Mouse (Mus musculus) monocyte, adult 2 months (primary cell): ENCODE results near the gene Psmb5.
"Not testable (repeated sequence)": the region's sequence is repeated elsewhere in the genome, so short reads cannot be mapped to it uniquely, and the experiment has no call there.

Source experiments
- DNase-seq, 2 experiments: peaks; one replicate each; pipeline ENCODE4 v3.0.0; 2022; ENCODE audit warnings: low spot score in 2 of 2, low read depth in 1 of 2

Gene Psmb5

DNA sequence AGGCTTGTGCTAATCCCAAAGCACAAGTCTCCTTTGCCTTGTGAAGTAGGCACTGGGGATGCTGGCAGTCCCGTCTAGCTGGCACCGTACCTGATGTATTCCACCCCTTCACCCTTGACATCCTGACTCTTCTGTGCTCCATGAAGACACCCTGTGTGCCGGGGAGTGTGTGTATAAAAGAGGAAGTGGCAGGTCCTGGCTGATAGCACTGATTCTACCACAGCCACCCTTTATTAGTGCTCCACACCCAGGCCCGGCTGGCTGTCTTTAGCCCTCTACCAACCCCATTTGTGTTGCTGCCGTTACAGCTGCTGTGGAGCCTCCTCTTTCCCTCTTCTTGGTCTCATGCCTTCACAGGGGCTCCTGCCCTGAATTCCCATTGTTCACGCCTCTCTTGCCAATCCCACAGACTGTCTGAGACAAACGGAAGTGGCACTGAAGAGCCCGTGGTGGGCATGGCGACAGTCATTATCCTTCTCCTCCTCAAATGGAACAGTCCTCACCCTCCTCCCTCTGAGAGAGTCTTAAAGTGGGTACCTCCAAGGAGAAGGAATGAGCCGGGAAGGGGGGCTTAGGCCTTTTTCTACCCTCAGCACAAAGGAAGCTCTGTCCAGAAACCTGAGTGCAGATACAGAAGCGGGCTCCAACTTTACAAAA is 12.9 kb upstream of the Psmb5 start:
- DNase-seq, result no peak

DNA sequence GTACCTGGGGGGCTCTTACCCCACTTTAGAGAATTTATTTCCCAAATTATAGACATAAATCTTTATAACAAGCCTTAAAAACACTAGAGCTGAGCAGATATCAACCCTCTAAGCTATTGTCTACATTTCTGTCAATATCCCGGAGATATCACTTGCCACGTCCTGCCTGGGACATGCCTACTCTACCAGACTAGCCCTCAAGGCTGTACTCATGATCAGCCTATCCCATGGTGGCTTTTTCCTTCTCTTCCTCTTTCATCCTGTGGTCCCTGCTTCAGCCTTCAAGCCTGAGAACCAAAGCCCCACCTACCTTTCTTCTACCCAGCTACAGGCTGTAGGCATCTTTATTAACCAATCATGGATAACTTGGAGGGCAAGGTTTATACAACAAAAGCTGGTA is 12.0 kb upstream of the Psmb5 start:
- DNase-seq, result no peak

DNA sequence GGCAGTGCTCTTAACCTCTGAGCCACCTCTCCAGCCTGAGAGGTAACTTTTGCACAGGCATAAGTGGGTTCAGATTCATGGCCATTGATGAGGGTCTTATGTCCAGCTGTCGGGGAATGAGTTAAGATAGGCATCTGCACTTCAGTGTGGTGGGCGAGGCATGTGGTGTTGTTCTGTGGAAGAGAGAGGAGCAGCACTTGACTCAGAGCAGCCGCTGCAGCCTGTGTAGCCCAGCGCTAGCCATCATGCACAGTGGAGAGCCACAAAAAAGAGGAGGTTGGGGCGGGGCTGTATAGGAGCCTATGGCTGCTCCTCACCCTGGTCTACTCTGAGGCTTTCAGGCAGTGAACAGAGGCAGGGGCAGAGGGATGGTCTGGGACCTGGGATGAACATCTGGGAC is 10.3 kb upstream of the Psmb5 start:
- DNase-seq, result no peak

- no peak for DNase-seq
These were observed 7.2 kb upstream of the Psmb5 start for GRCm38 (mm10) chr14:54624976-54625375.

GRCm38 (mm10) chr14:54623334-54623733 is 5.5 kb upstream of the Psmb5 start:
- no peak for DNase-seq

- no peak for DNase-seq
These were observed 3.3 kb upstream of the Psmb5 start, which contains the start of gene Psmb11 for GRCm38 (mm10) chr14:54621133-54621532. Gene Psmb11 (plus strand): TSS chr14:54621433.

GRCm38 (mm10) chr14:54617152-54617896 is 498 bp downstream of the Psmb5 start:
- DNase-seq, result no peak

DNA sequence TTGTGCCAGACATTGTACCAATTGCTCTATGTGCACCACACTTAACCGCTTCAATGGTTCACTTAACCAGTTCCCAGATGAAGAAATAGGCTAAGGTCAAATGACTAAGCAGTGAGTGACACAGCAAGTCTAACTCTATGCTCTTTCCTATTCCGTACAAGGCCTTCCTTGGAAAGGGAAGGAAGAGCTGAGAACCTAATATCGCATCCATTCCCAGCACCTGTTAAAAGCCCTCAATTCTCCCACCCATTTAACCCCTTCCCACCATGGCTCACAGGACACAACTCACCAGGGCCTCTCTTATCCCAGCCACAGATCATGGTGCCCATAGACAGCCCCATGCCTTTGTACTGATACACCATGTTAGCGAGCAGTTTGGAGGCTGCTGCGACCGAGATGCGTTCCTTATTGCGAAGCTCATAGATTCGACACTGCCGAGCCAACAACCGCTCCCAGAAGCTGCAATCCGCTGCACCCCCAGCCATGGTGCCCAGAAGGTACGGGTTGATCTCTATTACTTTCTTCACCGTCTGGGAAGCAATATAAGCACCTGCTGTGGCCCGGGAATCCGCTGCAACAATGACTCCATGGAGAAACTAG is 1.5 kb downstream of the Psmb5 start:
- DNase-seq, result no peak

DNA sequence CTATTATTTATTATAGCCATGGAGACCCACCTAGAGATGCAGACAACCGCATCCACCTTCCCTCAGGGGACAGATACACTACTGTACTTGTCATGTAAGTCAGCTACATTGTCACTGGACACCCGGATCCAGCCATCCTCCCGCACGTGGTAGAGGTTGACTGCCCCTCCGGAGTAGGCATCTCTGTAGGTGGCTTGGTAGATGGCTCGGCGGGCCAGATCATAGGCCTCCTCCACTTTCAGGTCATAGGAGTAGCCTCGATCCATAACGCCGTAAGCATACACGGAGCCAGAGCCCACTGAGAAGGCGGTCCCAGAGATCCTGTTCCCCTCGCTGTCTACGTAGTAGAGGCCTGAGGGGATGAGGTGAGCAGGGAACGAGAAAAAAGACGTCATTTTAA is 3.7 kb downstream of the Psmb5 start:
- DNase-seq, result not testable (repeated sequence)

GRCm38 (mm10) chr14:54610648-54611047 is 7.2 kb downstream of the Psmb5 start:
- no peak for DNase-seq

- no peak for DNase-seq
These were observed 7.9 kb downstream of the Psmb5 start for GRCm38 (mm10) chr14:54609962-54610361.

- no peak for DNase-seq
These were observed 8.6 kb downstream of the Psmb5 start for GRCm38 (mm10) chr14:54609245-54609644.

DNA sequence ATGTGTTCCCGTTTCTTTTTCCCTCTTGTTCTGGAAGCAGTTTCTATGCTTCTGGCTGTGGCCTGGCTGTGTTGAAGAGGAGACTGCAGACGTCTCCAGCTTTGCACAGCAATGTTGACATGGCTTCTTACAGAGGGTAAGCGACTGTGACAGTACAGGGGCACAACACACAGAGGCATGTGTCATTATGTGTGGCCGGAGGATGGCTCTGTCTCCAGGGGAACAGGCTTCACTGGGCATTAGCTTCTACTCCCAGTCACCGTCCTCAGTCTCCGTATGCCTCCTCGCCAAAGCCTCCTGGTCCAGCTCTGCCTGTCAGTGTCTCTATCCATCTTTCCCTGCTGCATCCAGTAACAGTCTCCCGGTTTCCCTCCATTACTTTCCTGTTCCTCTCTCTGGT is 10.6 kb downstream of the Psmb5 start:
- no peak for DNase-seq

GRCm38 (mm10) chr14:54605752-54606321 is 12.0 kb downstream of the Psmb5 start, which contains the start of gene 4931414P19Rik:
Gene 4931414P19Rik (minus strand): TSS chr14:54605993.
- DNase-seq, result peak in 1 of 2 experiments; percentile 27

- no peak for DNase-seq
These were observed 14.1 kb downstream of the Psmb5 start for GRCm38 (mm10) chr14:54603686-54604085.

DNA sequence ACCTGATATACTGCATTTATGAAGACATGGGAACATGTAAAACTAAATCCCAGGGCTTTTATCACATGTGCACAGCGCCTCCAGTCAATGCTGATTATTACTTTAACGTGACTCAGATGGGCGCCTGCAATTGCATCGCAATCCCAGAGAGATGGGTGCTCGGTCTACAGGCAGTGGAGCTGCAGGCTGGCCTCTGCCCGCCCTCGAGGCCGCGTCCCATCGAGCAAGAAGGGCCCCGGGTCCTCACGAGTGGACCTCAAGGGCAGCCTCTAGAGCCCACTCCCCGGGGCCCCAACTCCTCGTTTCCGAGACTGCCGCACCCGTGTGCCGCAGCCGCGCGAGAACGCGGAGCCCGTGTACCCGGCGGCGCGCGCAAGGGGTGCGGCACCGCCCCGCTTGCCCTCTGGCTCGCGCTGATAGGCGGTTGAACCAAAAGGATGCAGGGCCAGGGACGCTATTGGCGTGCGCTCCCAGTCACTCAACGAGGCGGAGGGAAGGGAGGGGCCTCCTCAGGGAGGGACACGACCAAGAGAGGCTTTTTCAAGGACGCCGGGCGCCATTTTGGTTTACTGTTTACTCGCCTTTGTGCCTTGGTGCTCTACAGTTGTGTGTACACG is 14.7 kb downstream of the Psmb5 start:
- DNase-seq, result peak; percentile 86 to 90

GRCm38 (mm10) chr14:54602613-54603012 is 15.2 kb downstream of the Psmb5 start:
- no peak for DNase-seq

- DNase-seq, result no peak
These were observed 16.2 kb downstream of the Psmb5 start for GRCm38 (mm10) chr14:54601601-54602000.

DNA sequence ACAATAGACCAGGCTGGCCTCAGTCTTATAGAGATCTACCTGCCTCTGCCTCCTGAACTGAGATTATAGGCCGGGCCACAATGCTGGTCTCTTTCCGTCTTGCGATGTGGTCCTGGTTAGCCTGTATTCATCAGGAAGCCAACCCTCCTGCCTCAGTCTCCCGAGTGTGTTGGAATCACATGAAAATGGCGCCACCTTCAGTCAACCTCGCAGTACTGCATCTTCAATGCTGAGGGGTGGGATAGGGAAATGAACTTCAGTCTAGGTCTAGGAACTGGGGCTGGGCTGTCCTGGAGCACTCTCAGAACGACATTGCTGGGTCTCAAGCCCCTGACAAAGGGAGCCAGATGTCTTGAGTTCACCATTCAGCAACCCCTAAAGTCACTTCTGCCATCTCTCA is 20.7 kb downstream of the Psmb5 start:
- no peak for DNase-seq

DNA sequence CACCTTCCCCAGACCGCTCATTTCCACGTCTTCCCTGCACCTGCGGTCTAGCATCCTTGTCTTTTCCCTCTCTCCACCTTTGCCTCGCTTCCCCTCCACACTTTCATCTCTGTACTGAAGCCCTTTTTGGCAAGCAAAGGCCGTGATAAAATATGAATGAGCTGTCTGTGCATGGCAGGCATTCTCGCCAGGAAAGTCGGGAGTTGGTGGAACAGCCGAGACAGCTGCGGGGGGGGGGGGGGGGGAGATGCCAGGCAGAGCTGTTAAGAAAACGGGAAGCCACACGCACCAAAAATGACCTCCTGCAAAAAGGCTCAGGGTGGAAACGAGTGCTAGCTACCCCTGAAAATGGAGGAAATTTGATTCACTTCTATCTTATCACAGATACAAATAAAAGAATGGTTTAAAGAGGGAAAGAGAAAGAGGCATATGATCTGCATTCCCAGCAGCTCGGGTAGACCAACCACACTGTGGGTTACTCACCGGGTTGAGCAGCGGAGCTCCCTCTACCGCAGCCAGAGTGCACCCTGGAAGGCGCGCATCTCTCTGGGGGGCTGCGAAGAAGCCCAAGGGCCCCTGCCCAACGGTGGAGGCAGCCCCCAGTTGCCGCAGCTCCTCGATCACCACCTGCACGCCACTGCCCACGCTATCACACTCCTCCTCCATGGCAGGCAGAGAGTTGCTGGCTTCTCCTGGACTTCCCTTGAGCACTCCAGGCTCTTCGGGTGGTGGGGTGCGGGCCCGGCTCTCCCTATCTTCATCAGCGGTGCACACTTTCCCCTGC is 23.0 kb downstream of the Psmb5 start:
- no peak for DNase-seq

DNA sequence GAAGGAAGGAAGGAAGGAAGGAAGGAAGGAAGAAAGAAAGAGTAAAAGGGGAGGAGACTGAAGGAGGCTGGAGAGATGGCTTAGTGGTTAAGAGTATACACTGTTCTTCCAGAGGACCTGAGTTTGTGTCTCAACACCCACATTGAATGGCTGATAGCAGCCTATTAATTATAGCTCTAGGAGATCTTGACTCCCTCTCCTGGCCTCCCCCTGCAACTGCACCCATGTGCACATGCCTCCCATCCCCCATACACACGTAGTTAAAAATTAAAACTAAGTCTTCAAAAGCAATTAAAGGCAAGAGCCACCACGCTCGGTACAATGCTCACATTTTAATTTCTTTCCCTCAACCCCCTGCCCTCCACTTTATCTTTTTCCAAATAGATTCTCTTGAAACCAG is 23.8 kb downstream of the Psmb5 start:
- no peak for DNase-seq
